Mouse (Mus musculus): ENCODE results near the gene Rnf183. TPM values are rescaled to one million over a fixed set of nuclear protein-coding genes. Genes with fewer than 3 reads are reported as not detected.
"Not testable (repeated sequence)": the region's sequence is repeated elsewhere in the genome, so short reads cannot be mapped to it uniquely, and the experiment has no call there.

The Rnf183 gene
- polyA plus RNA-seq (2012; rRNA removed), result 0.89 and 2.1 TPM in 2 replicates

GRCm38 (mm10) chr4:62435081-62435480 lies at the start of gene Rnf183:
TSS of gene Rnf183 (minus strand) at chr4:62435252.
- DNase-seq (ENCODE audit: low read depth, low spot score), result no peak
- 63% methylated on average over 6 of the region's 6 CpGs for WGBS

DNA sequence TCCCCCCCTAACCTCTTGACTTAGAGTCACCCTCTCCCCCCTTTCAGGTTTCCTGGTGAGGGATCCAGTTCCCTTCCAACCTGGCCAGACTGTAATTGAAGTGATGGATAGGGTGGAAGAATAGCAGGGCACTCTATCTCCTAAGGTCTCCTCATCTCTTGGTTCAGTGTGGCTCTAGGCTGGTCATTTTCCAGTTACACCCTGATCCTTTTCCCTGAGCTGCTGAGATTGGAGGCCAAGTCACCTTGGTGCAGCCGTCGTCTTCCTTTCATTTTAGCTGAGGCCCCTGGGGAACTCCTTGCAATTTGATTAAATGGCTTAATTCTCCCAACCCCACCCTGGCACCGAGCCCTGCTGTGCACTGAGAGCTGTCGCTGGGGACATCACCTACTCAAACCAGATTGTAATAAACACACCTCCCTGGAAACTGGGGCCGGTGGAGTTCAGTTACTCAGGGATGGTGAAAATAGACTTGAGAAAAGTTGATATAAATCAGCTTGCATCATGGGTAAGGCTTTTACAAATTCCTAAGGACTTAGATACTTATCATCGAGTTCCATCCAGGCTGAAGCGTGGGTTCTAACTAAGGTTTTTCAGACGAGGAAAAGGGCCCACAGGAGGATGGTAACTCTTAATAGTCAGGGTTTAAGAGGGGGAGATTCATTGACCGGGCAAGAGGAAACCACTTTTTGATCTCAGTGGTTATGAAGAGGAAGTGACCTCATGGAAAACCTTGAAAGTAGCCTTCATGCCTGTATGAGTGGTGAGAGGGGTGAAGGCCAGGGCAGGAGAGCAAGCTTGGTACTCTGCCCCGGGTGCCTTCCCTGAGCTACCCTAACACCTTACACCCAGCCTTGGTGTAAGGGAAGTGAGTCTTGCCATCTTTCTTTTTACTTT lies 45.9 kb upstream of the Rnf183 start:
- DNase-seq (ENCODE audit: low read depth, low spot score), result no peak
- WGBS, result 12% methylated on average over 10 of the region's 10 CpGs

- DNase-seq (ENCODE audit: low read depth, low spot score), result no peak
- 2% methylated on average over 71 of the region's 71 CpGs for WGBS
Observed at GRCm38 (mm10) chr4:62479937-62480708, 45.1 kb upstream of the Rnf183 start, which contains the start of gene Bspry. TSS of gene Bspry (plus strand) at chr4:62480053.

DNA sequence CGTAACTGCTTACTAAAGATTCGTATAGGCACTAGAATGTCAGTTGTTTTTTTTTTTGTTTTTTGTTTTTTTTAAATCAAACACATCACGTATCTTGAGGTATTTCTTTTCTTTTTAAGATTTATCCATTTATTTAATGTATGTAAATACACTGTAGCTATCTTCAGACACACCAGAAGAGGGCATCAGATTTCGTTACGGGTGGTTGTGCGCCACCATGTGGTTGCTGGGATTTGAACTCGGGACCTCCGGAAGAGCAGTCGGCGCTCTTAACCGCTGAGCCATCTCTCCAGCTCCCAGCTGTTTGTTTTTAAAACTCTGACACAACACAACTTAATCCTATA lies 44.5 kb upstream of the Rnf183 start:
- WGBS, result 8% methylated on average over 11 of the region's 11 CpGs
- not testable (repeated sequence) for DNase-seq (ENCODE audit: low read depth, low spot score)

- DNase-seq (ENCODE audit: low read depth, low spot score), result no peak
- WGBS, result 46% methylated on average over 6 of the region's 6 CpGs
Observed at GRCm38 (mm10) chr4:62477542-62478244, 42.6 kb upstream of the Rnf183 start.

- 30% methylated on average over 6 of the region's 6 CpGs for WGBS
- DNase-seq (ENCODE audit: low read depth, low spot score), result peak; percentile 71
Observed at GRCm38 (mm10) chr4:62475793-62476192, 40.7 kb upstream of the Rnf183 start.

- no peak for DNase-seq (ENCODE audit: low read depth, low spot score)
- 20% methylated on average over 2 of the region's 2 CpGs for WGBS
Observed at GRCm38 (mm10) chr4:62475131-62475530, 40.1 kb upstream of the Rnf183 start.

- DNase-seq (ENCODE audit: low read depth, low spot score), result no peak
Observed at GRCm38 (mm10) chr4:62472071-62472470, 37.0 kb upstream of the Rnf183 start.

DNA sequence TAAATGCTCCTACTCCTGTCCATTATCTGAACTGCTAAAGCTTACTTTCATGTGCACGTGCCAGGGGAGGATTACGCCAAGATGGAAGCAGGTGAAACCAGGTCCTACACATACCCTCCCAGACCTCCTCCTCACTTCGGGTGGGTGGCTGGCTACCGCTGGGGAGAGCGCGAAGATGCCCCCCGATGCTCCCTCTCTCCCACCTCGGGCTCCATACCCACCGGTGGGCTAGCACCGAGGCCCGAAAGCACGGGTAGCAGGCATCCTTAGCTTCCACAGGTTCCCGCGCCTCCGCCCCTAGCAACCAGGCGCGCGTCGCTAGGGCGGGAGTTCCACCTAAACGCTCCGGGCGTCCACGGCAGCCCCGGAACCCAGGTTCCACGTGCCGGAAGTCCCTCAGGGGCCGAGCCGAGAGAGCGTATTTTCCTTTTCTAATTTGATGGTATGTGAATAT lies 35.6 kb upstream of the Rnf183 start, which contains the start of gene Wdr31:
TSS of gene Wdr31 (minus strand) at position 299 of the 454 bp plus-strand sequence.
- DNase-seq (ENCODE audit: low read depth, low spot score), result no peak
- under 1% methylated on average over 30 of the region's 30 CpGs for WGBS

More at GRCm38 (mm10) chr4:62472071-62472470, 37.0 kb upstream of the Rnf183 start:
- 93% methylated on average over 2 of the region's 2 CpGs for whole genome bisulfite sequencing

DNA sequence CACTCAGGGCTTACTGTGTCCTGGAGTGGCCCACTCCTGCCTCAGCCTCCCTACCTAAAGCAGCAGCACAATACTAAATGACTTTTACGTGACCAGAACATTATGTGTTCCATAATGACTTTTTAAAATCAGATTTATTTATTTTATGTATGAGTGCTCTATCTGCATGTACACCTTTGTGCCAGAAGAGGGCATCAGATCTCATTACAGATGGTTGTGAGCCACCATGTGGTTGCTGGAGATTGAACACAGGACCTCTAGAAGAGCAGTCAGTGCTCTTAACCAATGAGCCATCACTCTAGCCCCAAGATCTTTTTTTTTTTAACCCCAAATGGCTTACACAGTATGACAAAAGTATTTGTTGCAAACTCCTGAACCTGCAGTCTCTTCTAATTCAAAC lies 33.1 kb upstream of the Rnf183 start:
- DNase-seq (ENCODE audit: low read depth, low spot score), result no peak
- 100% methylated on average over 1 of the region's 1 CpGs for WGBS

- WGBS, result 32% methylated on average over 2 of the region's 2 CpGs
- no peak for DNase-seq (ENCODE audit: low read depth, low spot score)
Observed at GRCm38 (mm10) chr4:62463124-62463523, 28.1 kb upstream of the Rnf183 start.

DNA sequence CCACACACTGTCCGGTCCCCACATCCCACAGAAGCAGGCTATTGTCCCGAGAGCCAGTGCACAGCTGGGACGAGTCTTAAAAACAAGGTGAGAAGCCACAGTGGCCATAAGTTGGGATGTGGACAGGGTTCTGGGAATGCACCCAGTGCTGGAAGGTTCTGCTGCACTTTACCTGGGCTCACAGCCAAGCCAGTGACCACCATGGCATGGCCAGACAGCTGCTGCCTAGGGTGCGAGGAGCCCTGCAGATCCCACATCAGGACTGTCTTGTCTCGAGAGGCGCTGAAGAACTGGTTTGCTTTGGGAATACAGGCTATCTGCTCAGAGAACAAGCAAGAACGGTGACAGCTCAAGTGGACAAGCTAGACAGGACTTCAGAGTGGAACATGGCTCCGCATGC lies 25.3 kb upstream of the Rnf183 start:
- DNase-seq (ENCODE audit: low read depth, low spot score), result no peak
- 92% methylated on average over 8 of the region's 8 CpGs for WGBS

- no peak for DNase-seq (ENCODE audit: low read depth, low spot score)
- 63% methylated on average over 3 of the region's 3 CpGs for whole genome bisulfite sequencing
Observed at GRCm38 (mm10) chr4:62459081-62459480, 24.0 kb upstream of the Rnf183 start.

- WGBS, result 32% methylated on average over 5 of the region's 5 CpGs
- DNase-seq (ENCODE audit: low read depth, low spot score), result no peak
Observed at GRCm38 (mm10) chr4:62454995-62455394, 19.9 kb upstream of the Rnf183 start.

DNA sequence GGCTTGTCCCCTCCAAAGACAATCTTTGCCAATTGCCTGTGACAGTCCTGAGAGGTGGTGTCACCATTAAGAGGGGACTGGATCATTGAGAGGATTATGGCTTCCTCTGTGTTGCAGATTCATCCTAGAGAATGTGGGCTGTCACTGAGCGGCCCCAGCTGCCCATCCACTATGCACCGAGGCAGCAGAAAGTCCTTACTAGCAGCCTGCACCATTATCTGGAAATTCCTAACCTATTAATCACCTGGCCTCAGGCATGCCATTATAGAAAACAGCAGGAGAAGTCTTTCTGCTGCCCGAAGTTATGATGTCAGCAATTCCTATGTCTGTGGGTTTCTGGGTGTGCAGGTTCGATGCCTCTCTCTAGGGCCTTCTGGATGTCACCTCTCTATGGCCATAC lies 5.9 kb upstream of the Rnf183 start:
- 75% methylated on average over 4 of the region's 4 CpGs for WGBS
- DNase-seq (ENCODE audit: low read depth, low spot score), result no peak

GRCm38 (mm10) chr4:62440544-62440943 lies 5.5 kb upstream of the Rnf183 start:
- 52% methylated on average over 4 of the region's 4 CpGs for WGBS
- DNase-seq (ENCODE audit: low read depth, low spot score), result no peak

- DNase-seq (ENCODE audit: low read depth, low spot score), result no peak
- 71% methylated on average over 4 of the region's 4 CpGs for WGBS
Observed at GRCm38 (mm10) chr4:62439793-62440192, 4.7 kb upstream of the Rnf183 start.

GRCm38 (mm10) chr4:62437871-62438270 lies 2.8 kb upstream of the Rnf183 start:
- WGBS, result 51% methylated on average over 7 of the region's 7 CpGs
- no peak for DNase-seq (ENCODE audit: low read depth, low spot score)

DNA sequence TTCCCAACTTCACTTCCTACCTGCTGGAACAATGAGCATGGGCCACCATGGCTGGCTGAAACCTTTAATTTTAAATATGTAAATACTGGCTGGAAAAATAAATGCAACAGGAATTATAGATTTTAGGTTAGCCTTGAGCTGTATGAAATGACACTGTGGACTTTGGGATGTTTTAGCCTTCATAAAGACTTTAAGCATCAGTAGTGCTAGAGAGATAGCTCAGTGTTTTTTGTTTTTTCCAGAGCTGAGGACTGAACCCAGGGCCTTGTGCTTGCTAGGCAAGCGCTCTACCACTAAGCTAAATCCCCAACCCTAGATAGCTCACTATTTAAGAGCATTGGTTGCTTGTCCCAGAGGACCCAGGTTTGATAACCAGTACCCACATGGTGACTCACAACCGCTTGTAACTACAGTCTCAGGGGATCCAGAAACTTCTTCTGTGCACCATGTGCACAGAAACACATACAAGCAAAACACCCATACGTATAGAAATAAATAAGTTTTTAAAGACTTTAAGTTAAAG lies 2.3 kb upstream of the Rnf183 start:
- DNase-seq (ENCODE audit: low read depth, low spot score), result no peak
- WGBS, result 89% methylated on average over 3 of the region's 3 CpGs

Measured in large intestine, adult 2 months (tissue).